Mouse (Mus musculus) brain, adult 2 months (tissue): ENCODE measurements around the gene Gata2.
A peak's percentile ranks its signal among the peaks of the same experiment; 100 is the strongest.

Experiments
- DNase-seq: peaks from one replicate; pipeline ENCODE4 v3.0.0; 2011; ENCODE audit warnings: low read depth, low spot score

The Gata2 gene

DNA sequence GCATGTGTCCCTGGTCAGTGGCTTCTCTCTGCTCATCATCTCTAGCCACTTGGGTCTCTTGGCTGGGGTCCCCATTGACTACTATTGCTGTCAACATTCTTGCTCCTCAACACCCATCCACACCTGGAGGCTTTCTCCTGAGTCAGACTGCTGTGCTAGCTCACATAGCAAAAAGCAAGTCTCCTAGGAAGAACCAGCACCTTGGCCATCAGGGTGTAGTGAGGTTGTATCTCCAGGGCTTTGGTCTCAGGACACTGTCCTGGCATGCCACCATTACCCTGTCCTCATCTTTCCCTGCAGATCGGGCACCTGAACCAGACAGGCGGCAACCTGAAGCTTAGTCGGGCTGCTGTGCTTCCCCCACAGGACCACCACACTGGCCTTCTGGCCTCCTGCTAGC lies 14.6 kb downstream of the Gata2 start:
- DNase-seq: no peak

DNA sequence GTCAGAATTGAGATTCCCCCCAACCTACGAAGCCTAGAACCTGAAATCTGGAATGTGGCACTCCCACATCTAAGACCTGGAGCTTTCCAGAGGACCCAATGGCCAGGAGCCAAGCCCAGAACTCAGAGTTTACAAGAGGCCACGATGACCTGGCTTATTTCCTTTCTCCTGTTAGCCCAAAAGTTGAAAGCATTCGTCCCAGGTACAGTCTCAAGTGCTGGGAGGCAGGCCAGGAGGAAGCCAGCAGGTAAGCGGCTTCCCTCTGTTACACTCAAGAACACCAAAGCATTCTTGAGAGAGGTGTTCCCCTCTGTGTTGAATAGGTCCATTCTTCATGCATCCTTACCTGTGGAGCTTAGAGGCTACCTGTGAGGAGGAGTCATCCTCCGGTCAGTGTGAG lies 15.8 kb downstream of the Gata2 start:
- DNase-seq: no peak

DNA sequence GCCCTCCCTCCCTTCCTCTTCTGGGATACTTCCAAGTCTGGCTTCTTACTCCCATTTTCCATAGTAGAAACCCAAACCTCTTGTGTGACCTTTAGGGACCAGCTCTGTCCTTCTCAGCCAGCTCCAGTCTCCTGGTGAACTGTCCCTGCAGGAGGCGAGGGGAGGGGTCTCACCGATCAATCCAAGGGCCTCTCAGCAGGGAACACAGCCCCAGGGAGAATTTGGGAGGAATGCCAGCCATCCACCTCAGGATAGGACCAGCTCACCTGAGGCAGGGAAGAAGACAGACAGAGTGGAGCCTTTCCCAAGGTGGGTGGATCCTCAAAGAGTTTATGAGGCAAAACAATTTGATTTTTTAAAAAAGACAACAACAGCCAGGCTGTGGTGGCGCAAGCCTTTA lies 16.5 kb downstream of the Gata2 start:
- no peak for DNase-seq

DNA sequence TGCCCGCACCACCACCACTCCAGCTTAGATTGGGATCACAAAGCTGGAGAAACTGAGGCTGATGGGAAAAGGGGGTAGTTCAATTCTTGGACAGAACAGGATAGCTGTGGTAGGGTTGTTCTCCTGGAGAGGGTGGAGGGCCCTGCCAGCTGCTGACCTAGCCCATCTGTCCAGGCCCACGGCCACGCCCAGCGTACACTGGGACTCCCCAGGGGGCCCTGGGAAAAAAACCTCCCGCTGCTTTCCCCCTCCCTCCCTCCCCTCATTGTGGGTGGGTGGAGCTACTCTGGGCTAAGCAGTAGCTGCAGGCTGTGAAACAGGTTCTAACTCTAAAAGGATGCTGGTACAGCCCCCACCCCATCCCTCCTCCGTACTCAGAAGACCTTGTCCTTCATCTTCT lies 22.1 kb downstream of the Gata2 start:
- no peak for DNase-seq

DNA sequence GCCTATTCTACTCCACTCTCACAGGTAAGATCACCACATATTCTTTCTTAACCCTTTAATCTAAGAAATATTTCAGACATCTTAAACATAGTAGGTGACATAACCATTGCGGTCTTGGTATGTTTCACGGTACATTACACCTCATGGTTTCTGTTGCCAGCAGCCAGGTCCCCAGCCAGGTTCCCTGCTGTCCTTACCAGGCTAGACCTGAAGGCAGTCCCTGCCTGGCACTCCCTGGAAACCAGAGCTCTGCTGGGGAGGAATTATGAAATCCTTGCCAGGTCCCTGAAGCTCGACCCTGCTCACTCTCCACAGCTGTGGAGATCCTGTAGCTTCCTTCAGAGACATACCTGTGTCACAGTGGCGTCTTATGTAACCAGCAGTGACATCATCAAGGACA lies 22.5 kb downstream of the Gata2 start:
- no peak for DNase-seq

DNA sequence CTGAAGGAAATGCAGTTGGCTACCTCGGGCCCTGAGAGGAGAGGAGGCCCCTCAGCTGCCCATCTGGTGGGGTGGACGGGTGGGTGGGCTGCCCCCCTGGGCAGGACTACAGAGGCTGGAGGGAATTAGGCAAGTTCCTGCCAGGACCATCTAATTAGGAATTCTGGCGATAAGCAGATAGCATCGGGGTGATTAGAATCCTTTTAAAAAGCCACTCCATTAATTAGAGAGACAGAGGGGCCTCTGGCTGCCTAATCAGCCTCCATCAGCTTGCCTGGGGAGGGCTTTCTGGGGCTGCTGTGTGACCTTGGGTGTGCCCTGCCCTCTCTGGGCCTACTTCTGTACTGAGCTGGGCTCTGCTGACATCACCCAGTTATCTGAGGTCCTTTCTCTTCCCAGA lies 25.4 kb downstream of the Gata2 start:
- no peak for DNase-seq

DNA sequence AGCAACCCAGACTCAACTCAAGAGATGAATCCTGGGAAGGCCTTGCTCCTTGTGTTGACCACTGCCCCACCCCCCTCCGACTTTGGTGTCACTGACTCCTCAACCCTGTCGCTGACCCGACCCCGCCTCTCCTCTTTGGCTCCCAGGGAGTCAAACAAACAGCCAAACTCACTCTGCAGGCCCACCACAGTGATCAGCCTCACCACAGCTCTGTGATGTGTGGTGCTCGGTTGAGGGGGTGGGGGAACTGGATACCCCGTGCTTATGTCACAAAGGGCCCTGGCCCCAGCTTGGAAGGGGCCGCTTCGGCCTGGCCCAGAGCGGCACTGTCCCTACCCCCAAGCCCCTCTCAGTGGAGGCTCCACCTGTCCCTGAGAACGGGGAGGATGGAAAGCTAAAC lies 28.3 kb downstream of the Gata2 start, which contains the start of gene Dnajb8:
Dnajb8 (plus strand) TSS at position 301 of the 400 bp plus-strand sequence.
- no peak for DNase-seq

DNA sequence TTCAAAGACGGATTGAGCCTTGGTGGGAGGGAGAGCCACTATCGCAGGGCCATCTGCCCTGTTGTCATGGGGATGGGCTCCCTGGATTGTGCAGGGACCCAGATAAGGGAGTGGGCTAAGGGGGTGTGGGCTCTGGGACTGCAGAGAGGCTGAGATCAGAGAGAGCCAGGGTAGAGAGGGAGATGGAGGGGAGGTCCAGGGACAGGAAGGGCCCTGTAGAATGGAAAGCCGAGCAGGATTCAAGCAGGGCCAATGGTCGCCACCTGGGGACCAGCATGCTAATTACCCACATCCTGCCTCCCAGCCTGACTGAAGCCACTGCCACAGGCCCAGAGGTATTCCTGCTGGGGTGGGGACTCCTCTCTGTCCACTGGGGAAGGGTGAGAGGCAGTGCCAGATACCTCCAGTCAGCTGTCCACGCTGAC lies 32.9 kb downstream of the Gata2 start:
- no peak for DNase-seq

DNA sequence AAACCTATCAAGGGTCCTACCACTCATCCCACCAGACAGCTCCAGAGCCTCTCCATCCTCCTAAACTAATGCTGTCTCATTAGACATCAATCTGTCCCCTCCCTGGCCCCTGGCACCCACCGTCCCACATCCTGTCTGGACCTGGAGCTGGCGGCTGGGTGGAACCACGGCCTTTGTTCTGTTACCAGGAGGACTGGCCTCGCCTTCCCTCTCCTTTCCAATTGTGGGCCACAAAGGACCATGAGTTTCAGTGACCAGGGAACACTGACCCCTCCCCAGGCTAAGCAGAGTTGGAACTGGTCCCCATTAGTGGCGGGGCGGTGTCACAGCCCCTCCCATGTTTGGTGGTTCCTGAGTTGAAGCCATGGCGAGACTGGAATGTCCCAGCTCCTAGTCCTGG lies 33.8 kb downstream of the Gata2 start:
- DNase-seq: no peak

DNA sequence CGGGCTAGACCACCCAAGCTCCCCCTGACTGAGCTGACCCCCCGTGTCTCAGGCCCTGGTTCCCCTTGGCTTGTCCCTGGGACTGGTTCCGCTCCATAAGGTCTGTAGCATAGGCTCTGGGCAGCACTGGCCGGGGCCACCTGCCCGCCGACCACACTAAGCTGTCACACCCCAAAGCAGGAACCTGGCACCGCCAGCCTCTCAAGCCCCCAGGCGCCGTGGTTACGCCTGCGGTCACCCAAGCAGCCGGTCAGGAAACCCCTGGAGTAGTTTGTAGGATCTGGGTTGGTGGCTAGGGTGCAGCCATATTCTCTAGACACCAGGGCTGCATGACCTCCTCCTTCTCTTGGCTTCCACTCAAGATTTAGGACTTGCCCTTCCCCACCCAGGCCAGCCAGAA lies 35.5 kb downstream of the Gata2 start:
- DNase-seq: no peak

DNA sequence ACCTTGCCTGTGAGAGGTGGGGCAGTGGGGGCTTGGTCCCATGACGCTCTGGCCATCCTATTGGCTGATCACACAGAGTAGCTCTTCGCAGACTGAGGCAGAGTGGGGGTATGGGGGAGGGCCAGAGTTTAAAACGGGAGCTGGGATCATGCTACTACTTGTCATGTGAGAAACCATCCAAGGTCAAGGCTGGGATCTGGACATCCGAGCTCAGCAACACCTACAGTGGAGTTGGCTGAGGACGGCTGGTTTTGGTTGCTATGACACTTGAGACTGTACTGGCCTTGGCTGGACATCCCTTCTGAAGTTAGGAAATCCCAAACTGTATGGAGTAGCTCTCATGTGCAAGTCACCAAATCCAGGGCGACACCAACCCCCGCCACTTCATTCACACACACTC lies 38.1 kb downstream of the Gata2 start:
- no peak for DNase-seq

DNA sequence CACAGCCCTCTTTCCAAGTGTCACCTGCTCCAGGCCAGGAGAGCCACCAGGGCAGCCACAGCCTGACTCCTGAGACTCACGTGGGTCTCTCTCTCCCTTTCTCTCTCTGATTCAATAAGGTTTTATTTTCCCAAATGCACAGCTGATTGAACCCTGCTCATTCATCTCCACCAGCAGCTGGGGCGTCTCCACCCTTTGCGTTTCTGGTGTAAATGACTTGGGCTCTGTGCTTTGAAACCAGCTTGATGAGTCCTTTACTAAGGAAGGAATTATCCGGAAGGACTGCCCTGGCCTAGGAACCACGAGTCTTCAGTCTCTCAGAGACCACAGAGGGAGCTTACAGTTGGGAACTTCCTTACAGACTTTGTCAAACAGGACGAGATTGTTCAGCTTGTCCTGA lies 38.5 kb downstream of the Gata2 start:
- DNase-seq: no peak

DNA sequence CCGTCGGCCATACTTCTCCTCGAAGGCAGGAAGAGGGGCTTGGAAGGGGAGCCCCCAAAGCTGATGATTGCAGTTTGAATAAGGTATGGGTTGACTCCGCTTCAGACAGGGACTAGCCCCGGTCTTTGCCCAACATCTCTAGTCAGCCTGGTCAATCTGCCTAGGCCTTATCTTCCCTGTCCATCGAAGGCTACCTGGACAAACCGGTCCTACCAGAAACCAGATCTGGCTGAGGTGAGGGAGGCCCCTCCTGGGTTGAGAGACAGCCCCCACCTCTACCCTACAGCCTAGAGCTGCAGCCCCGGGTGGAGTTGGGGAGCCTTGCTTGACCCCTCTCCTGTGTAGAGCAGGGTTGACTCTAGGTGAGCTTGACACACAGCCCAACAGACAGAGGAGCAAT lies 40.3 kb downstream of the Gata2 start:
- no peak for DNase-seq

DNA sequence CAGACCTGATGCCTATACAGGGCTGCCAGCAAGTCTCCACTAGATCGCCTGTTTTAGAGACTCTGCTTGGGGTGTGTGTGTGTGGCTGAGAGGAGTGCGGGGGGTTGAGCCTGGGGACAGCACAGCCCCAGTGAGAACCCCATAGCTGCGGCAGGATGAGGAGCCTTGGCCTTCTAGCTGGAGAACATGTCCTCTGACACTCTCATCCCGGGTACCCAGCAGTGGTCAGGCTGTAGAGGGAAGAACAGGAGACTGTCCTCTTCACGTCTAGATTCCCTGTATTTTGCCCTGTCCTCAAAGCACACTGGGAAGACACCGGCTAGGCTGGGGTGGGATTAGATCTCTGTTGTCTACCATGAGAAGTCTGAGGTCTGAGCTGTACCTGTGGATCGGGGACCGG lies 41.8 kb downstream of the Gata2 start:
- DNase-seq: no peak

DNA sequence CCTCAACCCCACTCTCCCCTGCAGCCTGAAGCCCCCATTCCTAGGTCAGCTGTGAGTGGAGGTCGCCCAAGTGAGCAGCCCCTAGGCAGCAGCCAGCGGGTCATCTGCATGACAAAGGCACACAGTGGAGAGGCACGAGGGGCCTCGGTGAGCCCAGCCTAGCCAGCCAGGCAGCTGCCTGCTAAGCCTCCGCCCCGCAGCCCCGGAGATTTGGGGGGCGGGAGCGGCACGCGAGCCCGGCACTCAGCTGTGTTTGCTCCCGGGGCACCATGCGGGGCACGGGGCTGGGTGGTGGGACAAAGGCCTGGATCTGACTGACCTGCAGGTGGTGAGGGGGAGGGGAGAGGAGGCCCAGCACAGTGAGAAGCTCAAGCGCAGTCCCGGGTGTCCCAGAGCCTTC lies 42.3 kb downstream of the Gata2 start:
- no peak for DNase-seq

DNA sequence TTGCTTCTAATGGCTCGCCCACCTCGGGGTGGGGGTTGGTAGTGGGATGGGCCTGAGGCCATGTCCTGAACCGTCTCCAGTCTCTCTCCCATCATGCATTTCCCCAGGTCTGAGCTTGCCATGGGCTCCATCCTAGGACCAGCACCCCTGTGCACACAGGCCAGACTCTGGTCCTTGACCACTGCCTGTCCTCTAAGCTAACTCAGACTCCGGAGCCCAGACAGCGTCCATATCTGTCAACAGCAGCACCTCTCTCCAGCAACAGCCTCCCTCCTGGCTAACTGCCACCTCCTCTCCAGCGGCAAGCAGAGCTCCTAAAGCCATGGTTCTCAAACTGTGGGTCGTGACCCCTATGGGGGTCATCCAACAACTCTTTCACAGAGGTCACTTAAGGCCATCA lies 42.8 kb downstream of the Gata2 start:
- DNase-seq: no peak

DNA sequence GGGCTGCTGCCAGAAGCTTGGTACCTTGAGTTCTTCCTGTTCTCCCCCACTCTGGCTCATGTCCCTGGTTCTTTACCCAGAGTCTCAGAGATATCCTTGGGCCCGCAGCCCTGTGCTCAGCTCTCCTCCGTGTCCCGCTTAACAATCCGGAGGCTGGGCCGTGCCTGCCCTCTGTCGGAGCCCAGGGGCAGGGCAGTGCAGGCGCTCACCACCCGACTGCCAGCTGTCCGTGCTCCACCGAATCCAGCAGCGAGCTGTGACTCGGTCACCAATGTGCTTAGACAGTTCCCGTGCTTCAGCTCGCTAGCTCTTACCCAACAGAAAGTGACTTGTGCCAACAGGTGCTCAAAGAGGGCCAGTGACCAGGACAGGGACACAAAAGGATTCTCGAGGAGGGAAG lies 48.9 kb downstream of the Gata2 start:
- peak; percentile 32 for DNase-seq

DNA sequence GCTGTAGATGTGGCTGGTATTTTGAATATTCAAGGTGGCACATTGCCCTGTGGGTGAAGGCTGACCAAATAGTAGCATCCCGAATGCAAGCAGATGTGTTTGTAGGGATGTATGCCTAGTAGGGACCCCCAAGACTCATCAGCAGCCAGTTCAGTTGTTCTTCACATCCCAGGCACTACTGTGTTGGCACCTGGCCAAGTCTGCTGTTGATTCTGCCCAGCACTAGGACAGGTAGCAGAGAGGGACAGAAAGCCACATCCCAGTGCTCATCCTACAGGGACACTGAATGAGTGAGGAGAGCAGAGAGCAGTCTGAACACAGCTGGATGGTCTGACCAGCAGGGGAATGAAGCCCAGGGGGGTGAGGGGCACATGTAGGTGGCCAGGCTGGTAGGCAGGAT lies 55.5 kb downstream of the Gata2 start:
- no peak for DNase-seq

DNA sequence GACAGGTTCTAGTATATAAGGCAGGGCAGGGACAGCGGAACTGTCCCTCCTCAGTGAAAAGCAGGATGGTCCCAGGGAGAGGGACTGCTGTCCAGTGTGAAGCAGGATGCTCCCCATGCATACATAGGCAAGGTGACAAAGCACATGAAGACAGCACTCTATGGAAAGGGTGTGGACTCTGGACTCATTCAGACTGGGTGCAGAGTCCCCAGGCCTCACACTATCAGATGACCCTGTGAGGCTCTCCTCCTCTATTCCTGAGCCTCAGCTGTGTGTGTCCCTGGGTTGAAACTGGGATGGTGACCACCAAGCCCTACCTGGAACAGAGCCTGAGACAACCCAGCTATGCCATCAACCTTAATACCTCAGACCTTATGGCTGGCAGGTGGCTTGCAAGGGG lies 57.7 kb downstream of the Gata2 start:
- DNase-seq: no peak

DNA sequence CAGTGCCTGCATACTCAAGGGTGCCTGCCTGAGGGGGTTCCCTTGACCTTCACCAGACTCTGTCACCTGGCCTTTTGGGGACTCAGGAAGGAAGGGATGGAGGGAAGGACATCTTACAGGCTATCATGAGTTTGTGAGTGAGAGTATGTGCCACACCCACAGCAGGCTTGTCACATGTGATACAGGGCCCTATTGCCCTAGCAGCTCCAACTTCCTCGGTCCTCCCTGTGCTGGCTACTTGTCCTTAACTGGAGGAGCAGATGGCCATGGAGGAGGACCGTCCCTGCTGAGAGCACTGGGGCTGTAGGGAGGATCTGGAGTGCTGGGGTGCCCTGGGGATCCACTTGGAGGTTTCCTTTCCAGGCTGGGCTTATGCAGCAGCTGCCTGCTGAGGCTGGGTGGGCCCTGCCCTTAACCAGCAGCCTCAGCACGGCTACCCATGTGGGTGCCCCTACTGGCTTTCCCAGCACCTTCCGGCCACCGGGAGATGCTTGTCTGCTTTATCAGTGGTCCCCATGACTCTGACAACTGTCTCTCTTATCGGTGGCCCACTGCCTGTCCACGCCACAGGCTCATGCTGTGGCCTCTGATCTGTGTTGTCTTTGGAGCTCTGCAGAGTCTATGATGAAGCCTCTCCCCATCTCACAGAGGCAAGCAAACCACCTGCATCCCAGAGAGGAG lies 58.2 kb downstream of the Gata2 start:
- no peak for DNase-seq

DNA sequence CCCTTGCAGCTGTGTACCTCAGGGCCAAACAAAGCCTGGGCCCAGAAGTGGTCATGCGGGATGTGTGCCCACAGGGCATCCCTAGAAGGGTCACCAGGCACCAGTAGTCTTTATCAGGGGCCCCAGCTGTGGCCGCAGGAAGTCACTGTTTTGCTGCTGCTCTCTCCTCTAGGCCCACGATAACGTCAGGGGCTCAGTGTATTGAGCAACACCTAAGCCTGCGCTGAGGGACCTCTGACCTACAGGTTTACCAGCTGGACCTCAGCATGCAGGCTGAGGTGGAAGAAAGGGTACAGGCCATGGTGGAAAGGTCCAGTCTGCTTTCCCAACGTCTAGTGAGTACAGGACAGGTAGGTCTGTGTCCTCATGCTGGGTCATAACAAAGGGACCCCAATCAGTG lies 60.4 kb downstream of the Gata2 start:
- DNase-seq: no peak

DNA sequence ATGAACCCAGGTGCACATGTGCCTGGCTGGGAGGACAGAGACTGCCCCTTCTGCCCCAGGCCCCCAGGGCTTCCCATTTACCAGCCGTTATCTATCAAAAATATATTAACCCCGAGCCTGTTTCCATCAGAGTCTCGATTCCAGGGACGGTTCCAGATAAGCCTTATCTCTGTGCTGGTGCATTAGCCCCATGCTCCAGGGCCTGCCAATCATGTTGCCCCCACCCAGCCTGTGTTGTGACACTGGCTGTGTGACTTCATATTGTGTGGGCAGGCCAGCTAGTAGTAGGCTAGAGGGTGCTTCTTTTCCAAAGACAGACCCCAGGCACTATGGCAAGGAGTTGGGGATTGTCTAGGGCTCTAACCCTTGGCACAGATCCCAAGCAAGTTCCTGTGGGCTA lies 61.7 kb downstream of the Gata2 start:
- DNase-seq: no peak
